Mouse (Mus musculus) hindbrain, postnatal 0 days (tissue): Measurements from ENCODE around the gene Gm10135. TPM values are rescaled to one million over a fixed set of nuclear protein-coding genes. Genes with fewer than 3 reads are reported as not detected.
"Not testable (repeated sequence)": the region's sequence is repeated elsewhere in the genome, so short reads cannot be mapped to it uniquely, and the experiment has no call there.

Experiments used
- ATAC-seq: fragments of 200-750 bp; cut with Nextera tagmentation; 2 replicates; pipeline ENCODE4 v1.8.0; 2017; ENCODE audit warnings: mild to moderate bottlenecking, moderate TSS enrichment, moderate library complexity
- DNase-seq: peaks from one replicate; pipeline ENCODE4 v3.0.0-alpha.2; 2015; ENCODE audit warnings: low spot score
- H3K27ac ChIP-seq: fragments of 300-500 bp; sonication (generic); 2 replicates; pipeline ENCODE4 v1.5.1; 2014; ENCODE audit warnings: mild to moderate bottlenecking
- H3K27me3 ChIP-seq: fragments of 300-500 bp; sonication (generic); 2 replicates; pipeline ENCODE4 v1.6.1; 2014; ENCODE audit warnings: low read length, mixed read lengths; ENCODE audit not compliant: insufficient read depth
- H3K36me3 ChIP-seq: fragments of 300-500 bp; sonication (generic); 2 replicates; pipeline ENCODE4 v1.6.1; 2014; ENCODE audit warnings: low read length, mixed read lengths; ENCODE audit not compliant: insufficient read depth
- H3K4me1 ChIP-seq: fragments of 300-500 bp; sonication (generic); 2 replicates; pipeline ENCODE4 v1.6.1; 2014; ENCODE audit warnings: antibody characterized with exemption, low read length, mixed read lengths; ENCODE audit not compliant: insufficient read depth
- H3K4me2 ChIP-seq: fragments of 300-500 bp; sonication (generic); 2 replicates; pipeline ENCODE4 v1.6.1; 2014; ENCODE audit warnings: low read depth, mild to moderate bottlenecking, low read length, moderate library complexity, mixed read lengths
- H3K4me3 ChIP-seq: fragments of 300-500 bp; sonication (generic); 2 replicates; pipeline ENCODE4 v1.5.1; 2014; ENCODE audit warnings: low read length
- H3K9ac ChIP-seq: fragments of 300-500 bp; sonication (generic); replicated peaks from 2 replicates; pipeline ENCODE4 v1.6.1; 2014; ENCODE audit warnings: mild to moderate bottlenecking, low read length, moderate library complexity, mixed read lengths
- H3K9me3 ChIP-seq: fragments of 300-500 bp; sonication (generic); 2 replicates; pipeline ENCODE4 v1.6.1; 2016; ENCODE audit warnings: low read length, mixed read lengths
- CTCF ChIP-seq: IDR thresholded peaks from 2 replicates; pipeline ENCODE4 v1.5.1; 2016; ENCODE audit warnings: antibody characterized with exemption, control low read depth, low read depth
- WGBS: fragments of 180-500 bp; shearing (Covaris S2); extraction: QIAGEN DNeasy Blood & Tissue Kit; methylation state at CpG from one replicate; pipeline ENCODE4 v1.1.7; 2014; 5-methylcytosine and 5-hydroxymethylcytosine counted together
- polyA plus RNA-seq: library from polyadenylated mRNA; unstranded; fragments of >200 nt; fragmentation: Nextera tagmentation; extraction: Ambion mirVana; gene quantifications from 2 replicates; pipeline ENCODE4 v1.2.1, GENCODE M21; 2015
- total RNA-seq: library from RNA; depleted of rRNA; stranded (reverse); fragments of >200 nt; gene quantifications from 2 replicates; pipeline ENCODE4 v1.2.3, GENCODE M21; 2014

The Gm10135 gene
- total and polyA plus RNA-seq, 2 experiments from 2014 or later: not detected

DNA sequence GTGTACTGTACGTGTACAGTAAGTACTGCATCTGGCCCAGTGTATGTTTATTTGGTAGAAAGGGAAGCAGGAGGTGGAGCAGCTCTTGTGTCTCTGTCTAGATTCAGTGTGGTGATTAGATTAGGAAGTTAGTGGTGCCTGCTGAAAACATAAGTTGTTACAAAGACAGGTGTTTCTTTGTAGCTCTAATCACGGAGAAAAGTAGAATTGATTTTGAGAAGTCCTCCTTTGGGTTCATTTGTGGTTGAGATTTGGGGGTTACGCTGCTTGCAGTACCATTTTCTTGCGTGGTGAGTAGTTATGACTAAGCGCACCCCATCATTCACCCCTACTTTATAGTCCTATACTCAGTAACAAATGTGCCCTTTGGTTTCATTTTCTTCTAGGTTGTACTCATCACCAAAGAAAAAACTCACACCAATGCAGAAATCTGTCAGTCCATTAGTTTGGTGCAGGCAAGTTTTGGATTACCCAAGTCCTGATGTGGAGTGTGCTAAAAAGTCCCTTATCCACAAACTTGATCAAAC, 33.5 kb downstream of the Gm10135 start:
- WGBS: 94% methylated on average over 5 of the region's 5 CpGs
- DNase-seq (no peak), ATAC-seq (no peak)
- Histone ChIP-seq H3K36me3 (no peaks in the 10 kb centered on the region), H3K4me2 (no peak overlapping the region), H3K27ac (no peak overlapping the region), H3K4me1 (no peaks in the 10 kb centered on the region), H3K27me3 (no peaks in the 10 kb centered on the region), H3K9me3 (no peaks in the 10 kb centered on the region), H3K4me3 (no peak overlapping the region), H3K9ac (no peak overlapping the region)
- no peak for TF ChIP-seq CTCF

DNA sequence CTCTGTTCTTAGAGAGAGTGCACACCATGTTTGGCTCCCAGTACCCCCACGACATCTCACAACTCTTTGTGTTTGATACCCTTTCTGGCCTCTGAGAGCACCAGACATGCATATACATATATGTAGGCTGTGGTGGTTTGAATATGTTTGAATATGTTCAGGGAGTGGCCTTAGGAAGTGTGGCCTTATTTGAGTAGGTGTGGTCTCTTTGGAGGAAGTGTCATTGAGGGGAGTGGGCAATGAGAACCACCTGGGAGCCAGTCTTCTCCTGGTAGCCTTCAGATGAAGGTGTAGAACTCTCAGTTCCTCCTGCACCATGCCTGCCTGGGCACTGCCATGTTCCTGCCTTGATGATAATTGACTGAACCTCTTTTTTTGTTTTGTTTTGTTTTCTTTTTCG, 35.2 kb downstream of the Gm10135 start:
- Histone ChIP-seq H3K9ac (no peak overlapping the region), H3K27me3 (no peaks in the 10 kb centered on the region), H3K36me3 (no peaks in the 10 kb centered on the region), H3K27ac (no peak overlapping the region), H3K9me3 (no peaks in the 10 kb centered on the region), H3K4me1 (no peaks in the 10 kb centered on the region), H3K4me3 (no peak overlapping the region), H3K4me2 (no peak overlapping the region)
- no peak for TF ChIP-seq CTCF
- 88% methylated on average over 2 of the region's 2 CpGs for WGBS
- ATAC-seq (no peak), DNase-seq (no peak)

DNA sequence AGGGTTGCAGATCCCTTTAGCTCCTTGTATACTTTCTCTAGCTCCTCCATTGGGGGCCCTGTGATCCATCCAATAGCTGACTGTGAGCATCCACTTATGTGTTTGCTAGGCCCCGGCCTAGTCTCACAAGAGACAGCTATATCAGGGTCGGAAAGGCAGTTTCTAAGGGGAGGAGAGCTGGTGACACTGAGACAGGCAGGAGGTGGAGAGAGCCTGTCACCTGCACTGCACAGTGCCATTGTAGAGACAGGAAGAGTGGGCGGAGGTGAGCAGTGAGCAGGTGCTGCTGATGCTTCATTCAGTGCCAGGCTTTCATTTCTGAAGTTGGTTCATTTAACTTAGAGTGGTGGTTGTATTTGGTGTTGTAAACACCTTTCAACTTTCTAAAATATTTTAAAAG, 36.1 kb downstream of the Gm10135 start:
- WGBS: 95% methylated on average over 3 of the region's 3 CpGs
- H3K4me3 ChIP-seq, DNase-seq, H3K36me3 ChIP-seq, ATAC-seq, H3K9ac ChIP-seq, H3K9me3 ChIP-seq, H3K27ac ChIP-seq, H3K4me2 ChIP-seq, H3K27me3 ChIP-seq, H3K4me1 ChIP-seq: not testable (repeated sequence)

DNA sequence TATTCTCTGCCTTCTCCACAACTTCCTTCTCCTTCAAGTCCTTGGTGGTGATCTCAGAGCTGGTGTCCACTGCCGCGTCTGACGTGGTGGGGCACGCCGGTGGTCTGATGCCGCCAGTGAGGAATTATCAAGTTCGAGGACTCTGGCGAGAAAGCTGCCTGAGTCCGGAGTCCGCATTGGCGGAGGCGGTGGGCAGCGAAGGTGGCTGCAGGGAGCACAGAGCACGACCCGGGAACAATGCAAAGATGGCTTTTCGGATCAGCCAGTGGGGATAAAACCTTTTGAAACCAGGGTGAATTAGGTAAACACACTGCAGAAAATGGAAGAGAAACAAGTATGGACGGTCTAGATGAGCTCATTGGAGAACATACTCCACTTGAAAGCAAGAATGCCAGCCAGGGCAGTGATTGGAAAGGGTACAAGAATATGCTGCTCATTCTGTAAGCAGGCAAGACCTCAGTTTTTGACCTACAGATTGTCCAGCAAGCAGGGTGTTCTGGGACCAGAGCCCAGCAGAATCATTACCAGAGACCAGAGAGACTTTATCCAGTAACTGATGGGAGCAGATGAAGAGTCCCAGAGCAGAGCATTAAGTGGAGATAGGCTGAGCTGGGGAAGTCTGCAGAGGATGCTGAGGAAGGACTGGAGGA, 41.4 kb downstream of the Gm10135 start:
- no peak overlapping the region for H3K4me3 ChIP-seq
- H3K9ac ChIP-seq: no peak overlapping the region
- ATAC-seq (no peak), DNase-seq (no peak)
- no peaks in the 10 kb centered on the region for H3K4me1 ChIP-seq
- no peak for TF ChIP-seq CTCF
- H3K27me3 ChIP-seq: no peaks in the 10 kb centered on the region
- no peaks in the 10 kb centered on the region for H3K9me3 ChIP-seq
- no peak overlapping the region for H3K4me2 ChIP-seq
- H3K36me3 ChIP-seq: no peaks in the 10 kb centered on the region
- no peak overlapping the region for H3K27ac ChIP-seq
- WGBS: 95% methylated on average over 17 of the region's 17 CpGs

DNA sequence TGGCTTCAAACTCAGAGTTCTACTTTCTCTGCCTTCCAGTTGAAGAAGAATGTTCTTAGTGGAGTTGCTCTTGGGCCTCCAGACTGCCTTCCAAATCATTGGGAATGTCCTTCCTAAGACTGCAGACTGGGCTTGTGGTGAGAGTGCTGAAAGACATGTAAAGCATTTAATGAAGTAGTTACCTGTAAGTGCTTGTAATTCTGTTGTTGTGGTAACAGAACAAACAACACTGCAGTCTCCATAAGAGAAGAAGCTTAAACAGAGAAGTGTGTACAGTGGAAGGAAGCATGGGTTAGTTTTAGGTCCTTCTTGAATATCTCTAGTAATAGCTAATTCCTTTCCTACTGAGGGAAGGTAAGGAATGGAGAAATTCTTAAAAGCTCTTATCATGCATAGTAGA, 47.4 kb downstream of the Gm10135 start:
- H3K36me3 ChIP-seq: no peaks in the 10 kb centered on the region
- H3K27me3 ChIP-seq: no peaks in the 10 kb centered on the region
- no peak for TF ChIP-seq CTCF
- DNase-seq (no peak), ATAC-seq (no peak)
- H3K27ac ChIP-seq: no peak overlapping the region
- H3K4me2 ChIP-seq: no peak overlapping the region
- no peaks in the 10 kb centered on the region for H3K4me1 ChIP-seq
- H3K9me3 ChIP-seq: no peaks in the 10 kb centered on the region
- no peak overlapping the region for H3K9ac ChIP-seq
- no peak overlapping the region for H3K4me3 ChIP-seq

DNA sequence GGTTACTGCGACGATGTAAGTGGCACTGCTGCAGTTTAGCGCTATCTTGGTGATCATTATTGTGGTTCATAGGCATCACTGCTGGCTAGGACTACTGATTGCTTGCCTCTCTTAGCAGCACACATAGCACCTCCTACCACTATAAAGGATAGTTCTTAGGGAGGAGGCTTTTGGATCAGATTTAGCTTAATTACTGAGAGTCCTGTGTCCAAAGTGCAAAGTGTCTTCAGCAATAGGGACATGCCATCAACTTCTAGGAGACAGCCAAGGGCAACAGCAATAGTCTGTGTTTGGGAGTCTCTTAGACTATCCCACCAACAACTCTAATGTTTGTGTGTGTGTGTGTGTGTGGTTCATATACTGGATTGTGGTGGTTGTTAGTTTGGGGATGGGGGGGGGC, 51.7 kb downstream of the Gm10135 start:
- ATAC-seq (no peak), DNase-seq (no peak)
- no peak overlapping the region for H3K4me3 ChIP-seq
- no peak overlapping the region for H3K9ac ChIP-seq
- H3K36me3 ChIP-seq: no peaks in the 10 kb centered on the region
- TF ChIP-seq CTCF: no peak
- H3K4me2 ChIP-seq: no peak overlapping the region
- H3K27ac ChIP-seq: no peak overlapping the region
- H3K27me3 ChIP-seq: no peaks in the 10 kb centered on the region
- no peaks in the 10 kb centered on the region for H3K9me3 ChIP-seq
- H3K4me1 ChIP-seq: no peaks in the 10 kb centered on the region
- 93% methylated on average over 3 of the region's 3 CpGs for WGBS

DNA sequence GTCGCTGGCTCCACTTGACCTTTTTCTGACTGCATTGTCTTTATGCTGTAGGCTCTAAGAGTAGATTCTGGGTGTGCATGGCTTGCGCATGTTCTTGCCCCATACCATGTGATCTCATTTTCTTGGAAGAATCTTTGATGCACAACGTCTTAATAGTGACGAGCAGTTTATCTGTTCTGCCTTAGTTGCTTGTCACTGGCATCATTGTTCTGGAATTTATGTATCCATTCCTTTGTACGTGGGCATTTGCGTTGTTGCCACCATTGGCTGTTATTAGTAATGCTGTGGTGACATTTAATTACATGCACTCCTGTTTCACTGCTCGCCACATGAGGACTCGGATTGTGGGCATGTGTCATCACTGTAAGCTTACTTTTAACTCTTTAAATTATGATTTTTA, 53.3 kb downstream of the Gm10135 start:
- Histone ChIP-seq H3K4me2 (no peak overlapping the region), H3K9me3 (no peaks in the 10 kb centered on the region), H3K4me3 (no peak overlapping the region), H3K4me1 (peaks cover 15% of the 10 kb centered on the region), H3K9ac (no peak overlapping the region), H3K27ac (no peak overlapping the region), H3K27me3 (no peaks in the 10 kb centered on the region), H3K36me3 (no peaks in the 10 kb centered on the region)
- DNase-seq (no peak), ATAC-seq (no peak)
- TF ChIP-seq CTCF: no peak
- 84% methylated on average over 8 of the region's 8 CpGs for WGBS
